Mouse (Mus musculus) liver, embryonic 14.5 days (tissue): ENCODE data around the gene Il34.

Source experiments
- CTCF ChIP-seq: IDR thresholded peaks from 2 replicates; pipeline ENCODE4 v1.5.1; 2016; ENCODE audit warnings: antibody characterized with exemption, low read depth, control low read depth
- EP300 ChIP-seq: IDR thresholded peaks from 2 replicates; pipeline ENCODE4 v1.6.1; 2016; ENCODE audit warnings: antibody characterized with exemption, low read depth

GRCm38 (mm10) chr8:110722414-110723011, 83.2 kb downstream of the Il34 start:
- TF ChIP-seq CTCF: no peak
- TF ChIP-seq EP300: no peak
